ENCODE assay signal across 8 mouse cellular contexts in genomic region chr3:93505960-93506863, GRCm38 (mm10). TPM values are rescaled to one million over a fixed set of nuclear protein-coding genes. Genes with fewer than 3 reads are reported as not detected.
DNase-seq lines count a peak whose midpoint lies in the region; ATAC-seq and TF ChIP-seq lines count a peak whose summit lies in the region.

No protein-coding gene starts in this region.

- TF ChIP-seq EP300 in stomach, postnatal 0 days (optimal IDR thresholded peaks at IDR 0.05) = peak; percentile 15

- 21% methylated on average over 30 of the region's 30 CpGs for WGBS in lung, embryonic 16.5 days
- 24% methylated on average over 30 of the region's 30 CpGs for WGBS in stomach, postnatal 0 days

- H3K4me1 ChIP-seq in lung, embryonic 16.5 days (replicated peaks; ENCODE audit: control insufficient read depth, insufficient read depth, low read length) = no peaks in the 10 kb centered on the region
- H3K4me1 ChIP-seq in stomach, postnatal 0 days (replicated peaks; ENCODE audit: control insufficient read depth, insufficient read depth) = no peaks in the 10 kb centered on the region

- peak overlapping the region; percentile 24; the same call in 1 of the 2 replicates for H3K9ac ChIP-seq in lung, embryonic 16.5 days (ENCODE audit: low read length)
- no peak overlapping the region for H3K9ac ChIP-seq in stomach, postnatal 0 days (ENCODE audit: low read length)

- peak; percentile 17 for DNase-seq in right cerebral cortex, postnatal 14 days
- no peak for DNase-seq in right cerebral cortex, postnatal 25 days
- DNase-seq in kidney, adult 9 months = peak; percentile 45
- peak; percentile 86 for DNase-seq in stomach, postnatal 0 days (ENCODE audit: low spot score)
- DNase-seq in left cerebral cortex, adult 9 months (ENCODE audit: low spot score in 2 of 2) = no peak
- DNase-seq in frontal cortex, postnatal 14 days (ENCODE audit: low spot score in 2 of 2) = no peak

- peak; percentile 96 for ATAC-seq in granulocyte monocyte progenitor cell, adult 5-6 weeks (replicated peaks; ENCODE audit: poor library complexity, severe bottlenecking)
- ATAC-seq in lung, embryonic 16.5 days (ENCODE audit: low read depth) = peak; percentile 74
- ATAC-seq in stomach, postnatal 0 days (ENCODE audit: low FRiP score, low TSS enrichment) = peak; percentile 95

- peak overlapping the region; percentile 91 for H3K27ac ChIP-seq in lung, embryonic 16.5 days (ENCODE audit: low read length)
- H3K27ac ChIP-seq in stomach, postnatal 0 days (replicated peaks) = peak overlapping the region; percentile 90

- no peak for TF ChIP-seq CTCF in stomach, postnatal 0 days (IDR thresholded peaks at IDR 0.05; ENCODE audit: low read depth)

- H3K9me3 ChIP-seq in lung, embryonic 16.5 days (ENCODE audit: control insufficient read depth, low read length) = no peaks in the 10 kb centered on the region
- no peaks in the 10 kb centered on the region for H3K9me3 ChIP-seq in stomach, postnatal 0 days (ENCODE audit: control insufficient read depth, low read length)

- no peaks in the 10 kb centered on the region for H3K27me3 ChIP-seq in lung, embryonic 16.5 days (ENCODE audit: control insufficient read depth, insufficient read depth, low read depth, low read length)
- no peaks in the 10 kb centered on the region for H3K27me3 ChIP-seq in stomach, postnatal 0 days (ENCODE audit: control insufficient read depth, insufficient read depth, low read length)

- peak overlapping the region; percentile 20 for H3K4me3 ChIP-seq in lung, embryonic 16.5 days (ENCODE audit: low read length)
- H3K4me3 ChIP-seq in stomach, postnatal 0 days (ENCODE audit: low read depth, low read length) = 0 out of 2 replicates have a peak overlapping the region, but pooled peaks have one; percentile 17

- no peaks in the 10 kb centered on the region for H3K36me3 ChIP-seq in lung, embryonic 16.5 days (ENCODE audit: control insufficient read depth, insufficient read depth, low read length)
- no peaks in the 10 kb centered on the region for H3K36me3 ChIP-seq in stomach, postnatal 0 days (ENCODE audit: control insufficient read depth, insufficient read depth, low read length)

- peak overlapping the region; percentile 23 for H3K4me2 ChIP-seq in lung, embryonic 16.5 days (ENCODE audit: low read depth, low read length)
- peak overlapping the region; percentile 42 for H3K4me2 ChIP-seq in stomach, postnatal 0 days (replicated peaks; ENCODE audit: low read depth)

RNA-seq across cellular contexts. Expression of gene S100a11, which starts 14.1 kb away (rescaled TPM):
- 1,372 and 1,648 TPM in 2 replicates for total RNA-seq in granulocyte monocyte progenitor cell, adult 5-6 weeks (2014; fragmentation: Nextera tagmentation)
- total RNA-seq in granulocyte monocyte progenitor cell, adult 5-6 weeks (2017) = 77.7 and 97.8 TPM in 2 replicates
- 1,535 and 1,592 TPM in 2 replicates for polyA plus RNA-seq in lung, embryonic 16.5 days (2015; fragmentation: Nextera tagmentation; extraction: Ambion mirVana)
- polyA plus RNA-seq in stomach, postnatal 0 days (2015; fragmentation: Nextera tagmentation; extraction: Ambion mirVana) = 1,952 and 2,093 TPM in 2 replicates

RNA-seq across cellular contexts. Expression of gene Tchhl1, which starts 37.7 kb away (rescaled TPM):
- total RNA-seq in granulocyte monocyte progenitor cell, adult 5-6 weeks (2014; fragmentation: Nextera tagmentation) = not detected in 2 replicates
- not detected in 2 replicates for total RNA-seq in granulocyte monocyte progenitor cell, adult 5-6 weeks (2017)
- polyA plus RNA-seq in lung, embryonic 16.5 days (2015; fragmentation: Nextera tagmentation; extraction: Ambion mirVana) = not detected in 2 replicates
- polyA plus RNA-seq in stomach, postnatal 0 days (2015; fragmentation: Nextera tagmentation; extraction: Ambion mirVana) = not detected in 2 replicates

RNA-seq across cellular contexts. Expression of gene S100a10, which starts 48.7 kb away (rescaled TPM):
- 146 and 257 TPM in 2 replicates for total RNA-seq in granulocyte monocyte progenitor cell, adult 5-6 weeks (2014; fragmentation: Nextera tagmentation)
- total RNA-seq in granulocyte monocyte progenitor cell, adult 5-6 weeks (2017) = 203 and 212 TPM in 2 replicates
- polyA plus RNA-seq in lung, embryonic 16.5 days (2015; fragmentation: Nextera tagmentation; extraction: Ambion mirVana) = 320 and 322 TPM in 2 replicates
- polyA plus RNA-seq in stomach, postnatal 0 days (2015; fragmentation: Nextera tagmentation; extraction: Ambion mirVana) = 314 and 375 TPM in 2 replicates

Comparison
In these comparisons a context has a peak if more than half of its experiments do, and no peak if none do; other contexts are left out.
1. DNase-seq: peak in right cerebral cortex, postnatal 14 days (single experiment), kidney, adult 9 months (single experiment) and stomach, postnatal 0 days (single experiment); none in right cerebral cortex, postnatal 25 days (single experiment), left cerebral cortex, adult 9 months (0 of 2) and frontal cortex, postnatal 14 days (0 of 2).
2. Peak in every context shown above with its lines, with median percentiles within 50 percentile points of each other: ATAC-seq.